Mouse (Mus musculus): ENCODE data around the gene Gm44973.
"Not testable (repeated sequence)": the region's sequence is repeated elsewhere in the genome, so short reads cannot be mapped to it uniquely, and the experiment has no call there.

Gm44973 gene

GRCm38 (mm10) chr7:5016057-5016456, 761 bp downstream of the Gm44973 start:
- in situ Hi-C loops (cut with MboI, MseI): no loop called here

DNA sequence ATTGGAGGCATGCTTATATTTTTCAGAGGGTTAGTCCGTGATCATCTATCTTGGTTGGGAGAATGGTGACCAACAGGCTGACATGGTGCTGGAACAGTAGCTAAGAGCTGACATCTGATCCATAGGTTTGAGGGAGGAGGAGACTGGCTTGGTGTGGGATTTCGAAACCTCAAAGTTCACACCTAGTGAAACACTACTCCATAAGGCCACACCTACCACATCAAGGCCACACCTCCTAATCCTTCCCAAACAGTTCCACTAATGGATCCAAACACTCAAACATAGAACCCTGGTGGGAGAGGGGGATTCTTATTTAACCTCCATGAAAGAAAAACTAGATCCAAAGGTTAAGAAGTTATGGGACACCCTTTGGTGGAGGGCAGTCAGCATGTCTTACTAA, 1.6 kb downstream of the Gm44973 start:
- in situ Hi-C loops (cut with MboI, MseI): no loop called here

DNA sequence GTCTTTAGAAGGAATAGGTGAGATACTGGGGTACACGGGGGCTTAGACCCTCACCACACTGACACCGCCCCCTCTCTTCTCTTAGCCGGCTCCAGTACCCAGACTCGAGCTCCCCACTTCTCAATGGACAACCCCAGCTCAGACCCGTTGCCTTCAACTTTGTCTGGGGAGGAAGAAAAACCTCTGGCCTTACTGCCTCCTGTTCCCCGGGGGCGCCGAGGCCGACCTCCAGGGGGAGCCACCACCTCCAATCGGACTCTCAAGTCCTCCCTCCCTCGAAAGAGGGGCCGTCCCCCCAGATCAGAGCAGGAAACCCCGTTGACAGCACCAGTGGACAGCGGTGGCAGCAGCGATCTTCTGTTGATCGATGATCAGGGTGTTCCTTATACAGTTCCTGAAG, 2.1 kb downstream of the Gm44973 start:
- in situ Hi-C loops (cut with MboI, MseI): no loop called here

- in situ Hi-C loops (cut with MboI, MseI): no loop called here
Measured at GRCm38 (mm10) chr7:5017931-5018330, 2.6 kb downstream of the Gm44973 start.

GRCm38 (mm10) chr7:5019576-5019975, 4.3 kb downstream of the Gm44973 start:
- in situ Hi-C loops (cut with MboI, MseI): not testable (repeated sequence)

DNA sequence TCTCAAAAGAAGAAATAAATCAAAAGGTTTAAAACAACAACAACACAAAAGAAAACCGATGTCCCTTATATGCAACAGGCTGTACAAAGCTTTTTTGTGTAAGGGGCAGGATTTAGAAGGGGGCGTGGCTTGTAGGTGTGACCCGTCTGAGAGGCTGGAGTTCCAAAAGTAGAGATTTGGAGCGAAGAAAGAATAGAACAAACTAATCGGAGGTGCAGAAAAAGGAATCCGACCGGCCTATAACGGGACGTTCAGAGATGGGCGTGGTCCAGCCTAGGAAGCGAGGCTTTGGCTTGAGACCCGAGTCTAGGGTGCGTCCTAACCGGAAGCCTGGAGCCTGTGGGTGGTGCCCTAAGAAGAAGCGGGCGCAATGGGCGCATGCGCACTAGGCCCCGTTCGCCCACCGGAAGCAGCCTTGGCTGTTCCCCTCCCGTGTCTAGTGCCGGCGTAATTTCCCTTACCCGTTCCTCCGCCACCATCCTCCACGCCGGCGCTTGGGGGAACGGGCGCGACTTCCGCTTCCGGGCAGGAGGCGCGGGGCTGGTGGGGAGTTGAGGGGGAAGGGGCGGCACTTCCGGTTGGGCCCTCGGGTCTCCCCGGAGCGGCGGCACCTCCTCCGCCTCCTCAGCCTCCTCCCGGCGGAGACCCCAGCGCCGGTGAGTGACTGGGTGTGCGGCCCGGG, 4.8 kb downstream of the Gm44973 start, which contains the start of the genes Zfp865 and Ccdc106:
TSS of gene Zfp865 (plus strand) at position 377 of the 682 bp plus-strand sequence.
TSS of gene Ccdc106 (plus strand) at position 554 of the 682 bp plus-strand sequence.
- in situ Hi-C loops (cut with MboI, MseI): no loop called here

DNA sequence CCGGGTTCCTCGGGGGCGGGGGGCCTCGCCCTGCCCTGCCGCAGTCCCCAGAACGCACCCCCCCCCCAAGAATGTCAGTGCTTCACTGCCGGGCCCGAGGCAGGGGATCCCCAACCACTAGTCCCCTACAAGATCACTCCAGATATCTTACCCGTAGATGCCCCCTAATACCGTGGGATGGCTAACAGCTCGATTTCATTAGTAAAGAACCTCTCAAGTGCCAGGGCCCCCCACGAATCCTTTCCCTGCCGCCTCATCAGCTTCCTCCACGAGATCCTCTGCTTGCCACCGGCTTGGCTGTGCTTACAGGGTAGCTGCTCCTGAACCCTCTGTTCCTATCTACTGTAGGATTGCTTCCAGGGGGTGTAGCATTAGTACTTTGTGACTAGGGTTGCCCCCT, 5.4 kb downstream of the Gm44973 start:
- in situ Hi-C loops (cut with MboI, MseI): no loop called here

GRCm38 (mm10) chr7:5021197-5021596, 5.9 kb downstream of the Gm44973 start:
- in situ Hi-C loops (cut with MboI, MseI): no loop called here

GRCm38 (mm10) chr7:5029543-5029942, 14.2 kb downstream of the Gm44973 start:
- in situ Hi-C loops (cut with MboI, MseI): no loop called here

DNA sequence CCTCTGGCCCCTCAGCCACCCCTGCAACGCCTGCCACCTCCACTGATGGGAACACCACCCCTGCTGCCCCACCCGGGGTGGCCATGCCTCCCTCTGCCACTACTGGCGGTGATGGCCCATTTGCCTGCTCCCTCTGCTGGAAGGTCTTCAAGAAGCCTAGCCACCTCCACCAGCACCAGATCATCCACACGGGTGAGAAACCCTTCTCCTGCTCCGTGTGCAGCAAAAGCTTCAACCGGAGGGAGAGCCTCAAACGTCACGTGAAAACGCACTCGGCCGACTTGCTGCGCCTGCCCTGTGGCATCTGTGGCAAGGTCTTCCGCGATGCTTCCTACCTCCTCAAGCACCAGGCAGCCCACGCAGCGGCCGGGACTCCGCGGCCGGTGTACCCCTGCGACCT, 14.7 kb downstream of the Gm44973 start:
- in situ Hi-C loops (cut with MboI, MseI): no loop called here

DNA sequence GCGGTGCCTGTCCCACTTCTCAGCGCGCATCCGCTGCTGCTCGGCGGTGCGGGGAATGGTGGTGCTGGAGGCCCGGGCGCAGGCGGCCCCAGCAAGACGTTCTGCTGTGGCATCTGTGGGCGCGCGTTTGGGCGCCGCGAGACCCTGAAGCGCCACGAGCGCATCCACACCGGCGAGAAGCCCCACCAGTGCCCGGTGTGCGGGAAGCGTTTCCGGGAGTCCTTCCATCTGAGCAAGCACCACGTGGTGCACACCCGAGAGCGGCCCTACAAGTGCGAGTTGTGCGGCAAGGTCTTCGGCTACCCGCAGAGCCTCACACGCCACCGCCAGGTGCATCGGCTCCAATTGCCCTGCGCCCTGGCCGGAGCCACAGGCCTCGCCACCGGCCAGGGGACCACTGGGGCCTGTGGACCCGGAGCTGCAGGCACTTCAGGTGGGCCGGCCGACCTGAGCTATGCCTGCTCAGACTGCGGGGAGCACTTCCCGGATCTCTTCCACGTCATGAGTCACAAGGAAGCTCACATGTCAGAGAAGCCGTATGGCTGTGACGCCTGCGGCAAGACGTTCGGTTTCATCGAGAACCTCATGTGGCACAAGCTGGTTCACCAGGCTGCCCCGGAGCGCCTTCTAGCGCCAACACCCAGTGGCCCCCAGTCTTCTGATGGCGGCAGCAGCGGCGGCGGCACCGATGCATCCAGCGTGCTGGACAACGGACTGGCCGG, 15.4 kb downstream of the Gm44973 start:
- in situ Hi-C loops (cut with MboI, MseI): no loop called here

DNA sequence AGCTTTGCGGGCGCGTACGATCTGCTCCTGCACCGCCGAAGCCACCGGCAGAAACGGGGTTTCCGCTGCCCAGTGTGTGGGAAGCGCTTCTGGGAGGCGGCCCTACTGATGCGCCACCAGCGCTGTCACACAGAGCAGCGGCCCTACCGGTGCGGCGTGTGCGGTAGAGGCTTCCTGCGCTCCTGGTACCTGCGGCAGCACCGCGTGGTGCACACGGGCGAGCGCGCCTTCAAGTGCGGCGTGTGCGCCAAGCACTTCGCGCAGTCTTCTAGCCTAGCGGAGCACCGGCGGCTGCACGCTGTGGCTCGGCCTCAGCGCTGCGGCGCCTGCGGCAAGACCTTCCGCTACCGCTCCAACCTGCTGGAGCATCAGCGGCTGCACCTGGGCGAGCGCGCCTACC, 16.2 kb downstream of the Gm44973 start:
- in situ Hi-C loops (cut with MboI, MseI): no loop called here

DNA sequence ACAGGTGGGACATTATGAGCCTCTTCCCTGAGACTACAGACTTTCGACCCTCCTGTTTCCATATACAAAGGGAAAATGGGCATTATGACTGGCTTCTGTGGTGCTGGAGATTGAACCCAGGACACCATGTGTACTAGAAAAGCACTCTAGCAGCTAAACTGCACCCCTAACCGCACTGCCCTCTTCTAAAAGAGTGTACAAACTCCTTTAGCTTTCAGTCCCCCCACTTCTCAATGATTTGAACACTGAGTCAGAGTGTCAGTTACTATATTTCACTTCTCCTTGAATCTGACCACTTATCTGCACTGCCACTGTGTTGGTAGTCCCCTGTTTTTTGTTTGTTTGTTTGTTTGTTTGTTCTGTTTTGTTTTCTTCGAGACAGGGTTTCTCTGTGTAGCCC, 18.5 kb downstream of the Gm44973 start, which contains the start of gene 4632433K11Rik:
TSS of gene 4632433K11Rik (plus strand) at position 301 of the 400 bp plus-strand sequence.
- in situ Hi-C loops (cut with MboI, MseI): no loop called here

DNA sequence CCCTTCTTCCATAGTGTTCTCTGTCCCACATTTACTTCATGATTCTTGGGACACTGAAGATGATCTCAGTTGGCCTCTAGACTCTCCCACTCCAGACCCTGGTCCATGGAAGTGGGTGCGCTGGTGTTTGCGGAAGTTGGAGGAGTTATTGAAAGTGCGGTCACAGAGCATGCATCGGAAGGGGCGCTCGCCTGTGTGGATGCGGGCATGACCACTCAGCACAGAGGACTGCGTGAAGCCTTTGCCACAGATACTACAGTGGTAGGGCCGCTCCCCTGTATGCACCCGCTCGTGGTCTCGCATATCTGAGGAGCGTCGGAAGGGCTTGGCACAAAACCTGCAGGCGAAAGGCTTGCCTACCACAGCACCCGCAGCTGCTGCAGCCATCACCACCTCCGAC, 20.3 kb downstream of the Gm44973 start:
- in situ Hi-C loops (cut with MboI, MseI): no loop called here

DNA sequence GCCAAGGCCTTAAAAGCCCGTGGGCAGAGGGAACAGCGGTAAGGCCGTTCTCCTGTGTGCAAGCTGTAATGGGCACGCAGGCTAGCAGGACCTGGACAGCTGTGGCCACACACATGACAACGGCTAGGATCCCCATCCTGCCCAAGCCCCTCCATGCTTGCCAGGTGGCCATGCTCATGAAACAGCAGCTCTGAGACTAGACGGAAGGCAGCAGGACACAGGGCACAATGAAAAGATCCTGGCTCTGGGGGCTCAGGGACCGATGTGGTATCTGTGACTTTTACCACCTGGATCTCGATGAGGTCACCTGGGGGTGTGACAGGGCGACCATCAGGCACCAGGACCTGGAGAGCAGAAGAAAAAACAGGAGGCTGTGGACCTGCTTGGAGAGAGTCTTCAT, 20.8 kb downstream of the Gm44973 start:
- in situ Hi-C loops (cut with MboI, MseI): no loop called here

GRCm38 (mm10) chr7:5037026-5037425, 21.7 kb downstream of the Gm44973 start:
- in situ Hi-C loops (cut with MboI, MseI): no loop called here

DNA sequence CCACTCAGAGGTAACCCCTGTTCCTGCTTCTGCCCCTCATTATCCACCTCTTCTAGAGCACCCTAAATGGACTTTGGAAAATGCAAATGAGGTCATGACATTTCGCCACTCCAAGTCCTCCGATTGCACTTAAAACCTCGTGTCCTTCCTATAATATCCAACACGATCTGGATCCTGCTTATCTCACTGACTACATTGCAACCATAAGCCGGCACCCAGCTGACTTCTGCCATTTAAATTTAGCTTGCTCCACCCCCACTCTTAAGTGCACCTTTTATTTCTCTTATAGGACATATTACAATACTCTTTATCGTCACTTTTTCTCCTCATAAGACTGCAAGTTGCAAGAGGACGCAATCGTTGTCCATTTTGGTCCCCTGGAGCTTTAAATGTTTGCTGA, 22.2 kb downstream of the Gm44973 start:
- in situ Hi-C loops (cut with MboI, MseI): no loop called here

- in situ Hi-C loops (cut with MboI, MseI): no loop called here
Measured at GRCm38 (mm10) chr7:5038109-5038732, 22.9 kb downstream of the Gm44973 start, which contains the start of gene Zfp784. TSS of gene Zfp784 (minus strand) at chr7:5038446.

DNA sequence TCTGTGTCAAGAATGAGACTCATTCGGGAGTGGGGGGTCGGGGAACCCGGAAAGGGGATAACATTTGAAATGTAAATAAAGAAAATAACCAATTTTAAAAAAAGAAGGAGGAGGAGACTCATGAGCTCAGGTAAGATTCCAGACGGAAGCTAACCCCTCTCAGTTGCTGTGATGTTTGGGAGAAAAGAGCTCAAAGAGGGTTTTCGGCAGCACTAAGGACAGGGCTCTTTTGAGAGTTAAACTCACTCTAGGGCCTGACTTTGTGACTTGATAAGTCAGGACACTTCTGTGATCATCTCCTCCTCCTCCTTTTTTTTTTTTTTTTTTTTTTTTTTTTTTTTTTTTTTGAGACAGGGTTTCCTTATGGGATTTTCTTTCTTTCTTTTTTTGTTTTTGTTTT, 23.6 kb downstream of the Gm44973 start:
- in situ Hi-C loops (cut with MboI, MseI): no loop called here

DNA sequence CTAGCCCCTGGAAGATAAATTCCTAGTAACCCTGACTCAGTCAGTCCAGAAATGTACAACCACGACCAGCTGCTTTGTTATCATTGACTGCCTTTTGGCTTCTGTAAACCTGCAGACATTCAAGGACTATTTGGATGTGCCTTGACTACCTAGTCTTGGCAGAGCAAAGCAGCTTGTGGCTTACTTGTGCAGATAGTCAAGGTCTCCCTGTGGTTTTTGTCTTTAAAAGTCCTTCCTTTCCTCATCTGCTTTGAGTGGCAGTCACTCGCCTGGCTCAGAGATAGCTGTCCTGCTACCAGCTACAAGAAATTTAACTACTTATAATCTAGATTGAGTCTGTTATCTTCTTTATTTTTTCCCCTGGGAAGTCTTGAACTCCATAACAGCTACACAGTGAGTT, 29.7 kb downstream of the Gm44973 start:
- in situ Hi-C loops (cut with MboI, MseI): no loop called here

- in situ Hi-C loops (cut with MboI, MseI): no loop called here
Measured at GRCm38 (mm10) chr7:5046112-5046511, 30.8 kb downstream of the Gm44973 start.

GRCm38 (mm10) chr7:5047313-5047712, 32.0 kb downstream of the Gm44973 start:
- in situ Hi-C loops (cut with MboI, MseI): no loop called here
